Mouse (Mus musculus) ES-E14 (cell line): Measurements from ENCODE around the gene Ptpdc1. TPM values are rescaled to one million over a fixed set of nuclear protein-coding genes. Genes with fewer than 3 reads are reported as not detected.

ENCODE experiments used
- DNase-seq: peaks from one replicate; pipeline ENCODE4 v3.0.0-alpha.2; 2013; ENCODE audit warnings: low read depth, low spot score
- H3K27ac ChIP-seq: 2 replicates; pipeline ENCODE4 v1.5.1; 2012; ENCODE audit warnings: low read depth, mild to moderate bottlenecking, low read length, moderate library complexity, mixed read lengths; ENCODE audit not compliant: poor library complexity, insufficient read depth, severe bottlenecking
- H3K36me3 ChIP-seq: 2 replicates; pipeline ENCODE4 v1.6.1; 2012; ENCODE audit warnings: mild to moderate bottlenecking, low read length, moderate library complexity, mixed read lengths; ENCODE audit not compliant: control insufficient read depth, poor library complexity, insufficient read depth, severe bottlenecking
- H3K4me1 ChIP-seq, 2 experiments: fragments of 150-350 bp in 1 of 2; sonication (generic) in 1 of 2; 2 replicates each; pipeline ENCODE4 v1.6.1; 2012; ENCODE audit warnings: low read length in 2 of 2, mild to moderate bottlenecking in 1 of 2, mixed read lengths in 1 of 2; ENCODE audit not compliant: control insufficient read depth in 2 of 2, insufficient read depth in 2 of 2, poor library complexity in 1 of 2
- H3K4me3 ChIP-seq, 2 experiments: fragments of 150-350 bp in 1 of 2; sonication (generic) in 1 of 2; 2 replicates each; pipeline ENCODE4 v1.5.1; 2012; ENCODE audit warnings: low read length in 2 of 2, low read depth in 1 of 2, mild to moderate bottlenecking in 1 of 2, mixed read lengths in 1 of 2; ENCODE audit not compliant: insufficient read depth in 1 of 2, poor library complexity in 1 of 2, severe bottlenecking in 1 of 2
- H3K9ac ChIP-seq: 2 replicates; pipeline ENCODE4 v1.6.1; 2012; ENCODE audit warnings: low read depth, mild to moderate bottlenecking, low read length, mixed read lengths; ENCODE audit not compliant: poor library complexity, insufficient read depth, severe bottlenecking
- H3K9me3 ChIP-seq: fragments of 150-350 bp; sonication (generic); 2 replicates; pipeline ENCODE4 v1.6.1; 2012; ENCODE audit warnings: low read depth, mild to moderate bottlenecking, low read length; ENCODE audit not compliant: control insufficient read depth, insufficient read depth
- CHD2 ChIP-seq: IDR thresholded peaks from 2 replicates; pipeline ENCODE4 v1.6.1; 2014; ENCODE audit warnings: mild to moderate bottlenecking, low read depth, low read length, inconsistent platforms
- HCFC1 ChIP-seq: IDR thresholded peaks from 2 replicates; pipeline ENCODE4 v1.6.1; 2012; ENCODE audit warnings: low read length, inconsistent platforms, borderline replicate concordance; ENCODE audit not compliant: insufficient read depth
- MAFK ChIP-seq: IDR thresholded peaks from 2 replicates; pipeline ENCODE4 v1.6.1; 2014; ENCODE audit warnings: mild to moderate bottlenecking, low read depth, low read length, inconsistent platforms; ENCODE audit not compliant: insufficient read depth
- ZC3H11A ChIP-seq: IDR thresholded peaks from 2 replicates; pipeline ENCODE4 v1.6.1; 2012; ENCODE audit warnings: low read depth, mild to moderate bottlenecking, inconsistent platforms, low read length, borderline replicate concordance
- ZNF384 ChIP-seq: IDR thresholded peaks from 2 replicates; pipeline ENCODE4 v1.6.1; 2012; ENCODE audit warnings: low read depth, low read length, inconsistent platforms
- in situ Hi-C, 2 experiments: fragments of 600-800 bp; cut with MboI; formaldehyde crosslinking; loops; one replicate each; pipeline ENCODE4 v1.15.1; 2025; ENCODE audit warnings: low sequenced_read_pairs in 2 of 2, inconsistent platforms in 1 of 2; ENCODE audit not compliant: unreplicated experiment in 2 of 2
- total RNA-seq: library from RNA; depleted of rRNA; stranded (reverse); fragments of 300-350 nt; gene quantifications from 2 replicates; pipeline ENCODE4 v1.2.3, GENCODE M21; 2012

Gene Ptpdc1
- total RNA-seq, 1 experiment, result 5.2 TPM

DNA sequence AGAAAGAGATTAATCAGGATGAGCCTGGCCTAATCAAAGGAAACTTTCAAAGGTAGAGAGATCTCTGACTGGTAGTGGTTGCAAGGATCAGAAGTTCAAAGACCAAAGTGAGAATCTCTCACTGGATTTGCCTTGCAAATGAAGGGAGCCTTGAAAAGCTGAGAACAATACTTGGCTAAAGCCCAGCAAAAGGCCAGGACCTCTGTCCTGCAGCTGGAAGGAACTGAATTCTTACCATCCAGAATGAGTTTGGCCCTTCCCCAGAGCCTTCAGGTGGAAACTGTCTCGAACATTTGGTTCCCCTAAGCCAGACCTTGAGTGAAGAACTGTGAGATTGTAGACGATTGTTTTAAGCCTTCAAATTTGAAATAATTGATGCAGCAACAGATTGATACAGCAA is 12.2 kb upstream of the Ptpdc1 start:
- Histone ChIP-seq H3K9ac (no peak overlapping the region), H3K4me3 (no peak overlapping the region), H3K36me3 (no peaks in the 10 kb centered on the region), H3K4me1 (no peaks in the 10 kb centered on the region), H3K27ac (no peak overlapping the region), H3K9me3 (no peaks in the 10 kb centered on the region)
- no peak for DNase-seq
- TF ChIP-seq ZNF384 (no peak), ZC3H11A (no peak), CHD2 (no peak), HCFC1 (no peak), MAFK (no peak)
- in situ Hi-C loops, result loop anchor here in 1 of 2 experiments (10.0 kb wide), 1 partner anchor 113 kb away; no protein-coding TSS in a partner anchor

DNA sequence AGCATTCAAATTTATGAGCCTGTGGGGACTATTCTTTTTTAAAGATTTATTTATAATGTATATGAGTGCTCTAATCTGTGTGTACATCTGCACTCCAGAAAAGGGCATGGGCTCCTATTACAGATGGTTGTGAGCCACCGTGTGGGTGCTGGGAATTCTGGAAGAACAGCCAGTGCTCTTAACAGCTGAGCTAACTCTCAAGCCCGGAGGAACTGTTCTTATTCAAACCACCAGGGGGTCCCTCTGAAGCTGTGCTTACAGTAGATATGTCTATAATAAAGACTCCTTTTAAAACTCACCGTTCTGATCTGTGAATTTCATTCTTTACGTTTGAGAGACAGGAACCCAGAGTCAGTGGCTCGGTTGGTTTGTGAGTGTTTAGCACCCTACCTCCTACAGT is 6.2 kb upstream of the Ptpdc1 start:
- H3K4me3 ChIP-seq, result no peak overlapping the region
- no peak for DNase-seq
- no peak overlapping the region for H3K27ac ChIP-seq
- no peaks in the 10 kb centered on the region for H3K36me3 ChIP-seq
- H3K9ac ChIP-seq, result no peak overlapping the region
- no peaks in the 10 kb centered on the region for H3K9me3 ChIP-seq
- TF ChIP-seq HCFC1, result no peak
- no peak for TF ChIP-seq ZNF384
- TF ChIP-seq CHD2, result no peak
- no peak for TF ChIP-seq ZC3H11A
- no peak for TF ChIP-seq MAFK
- in situ Hi-C loops, result loop anchor here in 1 of 2 experiments (10.0 kb wide), 1 partner anchor 107 kb away; no protein-coding TSS in a partner anchor
- no peaks in the 10 kb centered on the region; a peak in 1 of 4 replicates for H3K4me1 ChIP-seq

DNA sequence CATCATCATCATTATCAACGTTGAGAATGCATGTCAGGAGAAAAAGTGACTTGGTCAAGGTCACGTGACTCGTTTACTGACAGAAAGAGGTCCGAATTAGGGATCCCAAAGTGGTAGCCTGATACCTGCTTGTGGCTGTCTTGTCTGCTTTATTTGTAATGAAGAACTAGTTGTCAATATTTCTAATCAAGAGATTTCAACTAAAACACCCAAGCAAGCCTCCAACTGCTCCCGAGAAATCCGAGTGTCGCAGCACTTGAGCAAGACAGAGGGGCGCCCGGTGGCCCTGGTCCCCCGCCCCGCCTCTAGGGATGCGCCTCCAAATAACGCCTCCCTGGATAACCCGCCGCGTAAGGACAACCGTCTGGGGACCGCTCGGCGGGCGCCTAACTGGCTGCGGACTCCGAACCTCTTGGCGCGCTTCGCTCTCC is 481 bp downstream of the Ptpdc1 start:
- in situ Hi-C loops, result no loop called here

DNA sequence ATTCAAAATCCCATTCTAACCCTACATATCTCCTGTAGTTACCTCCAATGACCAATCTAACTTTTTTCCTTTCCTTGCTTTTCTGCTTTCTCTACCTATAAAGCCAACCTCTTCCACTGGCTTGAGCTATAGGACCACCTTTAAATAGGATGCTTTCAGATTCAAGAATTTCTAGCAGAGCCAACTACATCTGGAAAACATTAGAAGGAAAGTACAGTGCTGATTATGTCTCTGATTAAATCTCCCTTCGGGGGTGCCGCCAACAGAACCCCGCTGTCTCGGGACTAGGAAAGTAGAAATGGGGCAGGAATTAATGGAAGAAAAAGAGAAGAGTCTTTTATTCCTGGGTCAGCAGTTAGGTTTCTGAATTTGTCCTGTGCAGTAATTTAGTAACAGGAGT is 6.6 kb downstream of the Ptpdc1 start:
- H3K9ac ChIP-seq, result no peak overlapping the region
- no peak for TF ChIP-seq HCFC1
- no peak for TF ChIP-seq CHD2
- no peak for TF ChIP-seq ZC3H11A
- no peak for TF ChIP-seq MAFK
- no peak for TF ChIP-seq ZNF384
- no peak for DNase-seq
- no peaks in the 10 kb centered on the region for H3K4me1 ChIP-seq
- no peak overlapping the region for H3K27ac ChIP-seq
- H3K9me3 ChIP-seq, result no peaks in the 10 kb centered on the region
- no peak overlapping the region for H3K4me3 ChIP-seq
- H3K36me3 ChIP-seq, result no peaks in the 10 kb centered on the region
- in situ Hi-C loops, result no loop called here

More for the DNA sequence above, 481 bp downstream of the Ptpdc1 start:
- Histone ChIP-seq H3K9me3 (no peaks in the 10 kb centered on the region), H3K4me3 (peak overlapping the region; percentile 71 to 73), H3K27ac (no peak overlapping the region), H3K36me3 (no peaks in the 10 kb centered on the region), H3K4me1 (no peaks in the 10 kb centered on the region), H3K9ac (peak overlapping the region; percentile 68)
- TF ChIP-seq HCFC1, result no peak
- no peak for TF ChIP-seq ZNF384
- DNase-seq, result no peak

DNA sequence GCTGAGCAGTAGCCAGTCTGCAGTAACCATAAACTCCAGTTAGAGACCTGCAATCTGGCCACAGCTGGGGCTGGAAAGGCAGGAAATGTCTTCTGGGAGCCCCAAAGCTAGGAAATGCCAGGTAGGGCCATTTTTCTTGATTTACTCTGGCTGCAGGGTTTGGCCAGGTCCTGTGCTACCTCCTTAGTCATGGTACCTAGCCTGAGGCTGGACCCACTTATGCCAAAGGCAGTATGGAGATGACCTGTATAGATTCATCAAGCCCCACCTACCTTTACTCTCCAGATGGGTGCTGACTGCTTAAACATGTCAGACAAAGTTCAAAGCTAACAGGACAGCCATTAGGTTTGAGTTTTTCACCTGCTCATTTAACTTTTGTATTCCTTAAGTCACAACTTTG is 7.7 kb downstream of the Ptpdc1 start:
- in situ Hi-C loops, result no loop called here
- H3K27ac ChIP-seq, result no peak overlapping the region

More for the DNA sequence above, 7.7 kb downstream of the Ptpdc1 start:
- TF ChIP-seq CHD2 (no peak), ZNF384 (no peak)
- no peaks in the 10 kb centered on the region for H3K36me3 ChIP-seq
- no peaks in the 10 kb centered on the region for H3K9me3 ChIP-seq
- no peaks in the 10 kb centered on the region for H3K4me1 ChIP-seq
- no peak overlapping the region for H3K4me3 ChIP-seq
- DNase-seq, result no peak
- no peak overlapping the region for H3K9ac ChIP-seq
